Mouse (Mus musculus) lung, embryonic 15.5 days (tissue): Measurements from ENCODE around the gene Aox1. TPM values are rescaled to one million over a fixed set of nuclear protein-coding genes. Genes with fewer than 3 reads are reported as not detected.

Source experiments
- ATAC-seq: fragments of 200-750 bp; cut with Nextera tagmentation; 2 replicates; pipeline ENCODE4 v1.8.0; 2017; ENCODE audit warnings: moderate number of reproducible peaks, borderline replicate concordance; ENCODE audit not compliant: low FRiP score, low TSS enrichment; ENCODE audit errors: extremely low read depth
- H3K27ac ChIP-seq: fragments of 300-500 bp; sonication (generic); 2 replicates; pipeline ENCODE4 v1.5.1; 2015; ENCODE audit warnings: moderate library complexity, mild to moderate bottlenecking, inconsistent platforms
- H3K27me3 ChIP-seq: fragments of 300-500 bp; sonication (generic); 2 replicates; pipeline ENCODE4 v1.6.1; 2015; ENCODE audit warnings: inconsistent platforms
- H3K36me3 ChIP-seq: fragments of 300-500 bp; sonication (generic); 2 replicates; pipeline ENCODE4 v1.6.1; 2015; ENCODE audit warnings: inconsistent platforms
- H3K4me1 ChIP-seq: fragments of 300-500 bp; sonication (generic); 2 replicates; pipeline ENCODE4 v1.6.1; 2015; ENCODE audit warnings: inconsistent platforms
- H3K4me2 ChIP-seq: fragments of 300-500 bp; sonication (generic); 2 replicates; pipeline ENCODE4 v1.6.1; 2015; ENCODE audit warnings: inconsistent platforms, mild to moderate bottlenecking, moderate library complexity
- H3K4me3 ChIP-seq: fragments of 300-500 bp; sonication (generic); 2 replicates; pipeline ENCODE4 v1.5.1; 2015; ENCODE audit warnings: mild to moderate bottlenecking, inconsistent platforms
- H3K9ac ChIP-seq: fragments of 300-500 bp; sonication (generic); 2 replicates; pipeline ENCODE4 v1.6.1; 2015; ENCODE audit warnings: inconsistent platforms
- H3K9me3 ChIP-seq: fragments of 300-500 bp; sonication (generic); 2 replicates; pipeline ENCODE4 v1.6.1; 2016; ENCODE audit warnings: inconsistent platforms
- WGBS: fragments of 180-500 bp; shearing (Covaris S2); methylation state at CpG from one replicate; pipeline ENCODE4 v1.1.7; 2015; 5-methylcytosine and 5-hydroxymethylcytosine counted together
- polyA plus RNA-seq: library from polyadenylated mRNA; unstranded; fragments of >200 nt; fragmentation: Nextera tagmentation; extraction: Ambion mirVana; gene quantifications from 2 replicates; pipeline ENCODE4 v1.2.1, GENCODE M21; 2015

The Aox1 gene
- polyA plus RNA-seq, 1 experiment from 2014 or later = 0.77 TPM

GRCm38 (mm10) chr1:58112880-58113279, 83.1 kb downstream of the Aox1 start, which contains the start of gene Aox3:
Gene Aox3, plus strand, starts transcription at chr1:58113130.
- 13% methylated on average over 11 of the region's 11 CpGs for WGBS
- ATAC-seq = peak; percentile 64; the same call in 1 of the 2 replicates
- Histone ChIP-seq H3K27ac (no peak within 1 kb of the TSS), H3K36me3 (no peaks in the 10 kb centered on the region), H3K27me3 (no peaks in the 10 kb centered on the region), H3K9me3 (no peaks in the 10 kb centered on the region), H3K9ac (no peak within 1 kb of the TSS), H3K4me3 (no peak within 1 kb of the TSS), H3K4me2 (peak within 1 kb of the TSS; percentile 34; the same call in 1 of the 2 replicates), H3K4me1 (peaks cover 3% of the 10 kb centered on the region)

GRCm38 (mm10) chr1:58113441-58113840, 83.7 kb downstream of the Aox1 start:
- peaks cover 3% of the 10 kb centered on the region for H3K4me1 ChIP-seq
- no peak for ATAC-seq
- H3K4me3 ChIP-seq = no peak overlapping the region
- no peak overlapping the region for H3K9ac ChIP-seq
- no peak overlapping the region for H3K27ac ChIP-seq
- no peaks in the 10 kb centered on the region for H3K9me3 ChIP-seq
- H3K36me3 ChIP-seq = no peaks in the 10 kb centered on the region
- no peaks in the 10 kb centered on the region for H3K27me3 ChIP-seq
- H3K4me2 ChIP-seq = no peak overlapping the region

- no peaks in the 10 kb centered on the region for H3K27me3 ChIP-seq
- peaks cover 3% of the 10 kb centered on the region for H3K4me1 ChIP-seq
- H3K9ac ChIP-seq = no peak overlapping the region
- no peaks in the 10 kb centered on the region for H3K36me3 ChIP-seq
- 0 out of 2 replicates have a peak, but pooled peaks have one; percentile 39 for ATAC-seq
- no peaks in the 10 kb centered on the region for H3K9me3 ChIP-seq
- WGBS = 41% methylated on average over 6 of the region's 6 CpGs
- no peak overlapping the region for H3K4me2 ChIP-seq
- H3K27ac ChIP-seq = peak overlapping the region; percentile 19; the same call in 1 of the 2 replicates
- no peak overlapping the region for H3K4me3 ChIP-seq
Measured at GRCm38 (mm10) chr1:58114021-58114560, 84.4 kb downstream of the Aox1 start.

GRCm38 (mm10) chr1:58114666-58115375, 85.1 kb downstream of the Aox1 start:
- H3K4me2 ChIP-seq = no peak overlapping the region
- 56% methylated on average over 12 of the region's 12 CpGs for WGBS
- H3K4me1 ChIP-seq = peaks cover 3% of the 10 kb centered on the region
- no peak overlapping the region for H3K4me3 ChIP-seq
- no peaks in the 10 kb centered on the region for H3K9me3 ChIP-seq
- H3K36me3 ChIP-seq = no peaks in the 10 kb centered on the region
- no peak overlapping the region for H3K9ac ChIP-seq
- no peak overlapping the region for H3K27ac ChIP-seq
- H3K27me3 ChIP-seq = no peaks in the 10 kb centered on the region
- no peak for ATAC-seq

GRCm38 (mm10) chr1:58118231-58118630, 88.5 kb downstream of the Aox1 start:
- no peaks in the 10 kb centered on the region for H3K36me3 ChIP-seq
- WGBS = 85% methylated on average over 3 of the region's 3 CpGs

GRCm38 (mm10) chr1:58124901-58125300, 95.2 kb downstream of the Aox1 start:
- Histone ChIP-seq H3K4me2 (no peak overlapping the region), H3K27ac (no peak overlapping the region), H3K4me3 (no peak overlapping the region), H3K27me3 (no peaks in the 10 kb centered on the region), H3K36me3 (no peaks in the 10 kb centered on the region), H3K9ac (no peak overlapping the region), H3K4me1 (no peaks in the 10 kb centered on the region), H3K9me3 (no peaks in the 10 kb centered on the region)
- 75% methylated on average over 8 of the region's 8 CpGs for WGBS
- ATAC-seq = no peak

More at GRCm38 (mm10) chr1:58118231-58118630, 88.5 kb downstream of the Aox1 start:
- Histone ChIP-seq H3K9ac (no peak overlapping the region), H3K4me2 (no peak overlapping the region), H3K27ac (no peak overlapping the region), H3K4me3 (no peak overlapping the region), H3K4me1 (peaks cover 3% of the 10 kb centered on the region), H3K27me3 (no peaks in the 10 kb centered on the region), H3K9me3 (no peaks in the 10 kb centered on the region)
- ATAC-seq = no peak

GRCm38 (mm10) chr1:58137891-58138290, 108.2 kb downstream of the Aox1 start:
- no peaks in the 10 kb centered on the region for H3K9me3 ChIP-seq
- no peak overlapping the region for H3K9ac ChIP-seq
- no peaks in the 10 kb centered on the region for H3K27me3 ChIP-seq
- H3K4me2 ChIP-seq = no peak overlapping the region
- no peak overlapping the region for H3K27ac ChIP-seq
- H3K4me3 ChIP-seq = no peak overlapping the region
- no peaks in the 10 kb centered on the region for H3K36me3 ChIP-seq
- ATAC-seq = no peak
- H3K4me1 ChIP-seq = no peaks in the 10 kb centered on the region

- no peaks in the 10 kb centered on the region for H3K36me3 ChIP-seq
- H3K4me1 ChIP-seq = no peaks in the 10 kb centered on the region
- H3K27me3 ChIP-seq = no peaks in the 10 kb centered on the region
- WGBS = 86% methylated on average over 9 of the region's 9 CpGs
- no peak for ATAC-seq
- no peak overlapping the region for H3K27ac ChIP-seq
- H3K9me3 ChIP-seq = no peaks in the 10 kb centered on the region
- H3K4me2 ChIP-seq = no peak overlapping the region
- no peak overlapping the region for H3K4me3 ChIP-seq
- H3K9ac ChIP-seq = no peak overlapping the region
Measured at GRCm38 (mm10) chr1:58138986-58139385, 109.3 kb downstream of the Aox1 start.

- Histone ChIP-seq H3K27me3 (no peaks in the 10 kb centered on the region), H3K36me3 (no peaks in the 10 kb centered on the region), H3K4me1 (peaks cover 6% of the 10 kb centered on the region; the same call in 1 of the 2 replicates), H3K27ac (no peak overlapping the region), H3K9ac (no peak overlapping the region), H3K4me2 (no peak overlapping the region), H3K9me3 (no peaks in the 10 kb centered on the region), H3K4me3 (no peak overlapping the region)
- no peak for ATAC-seq
- 82% methylated on average over 5 of the region's 5 CpGs for WGBS
Measured at GRCm38 (mm10) chr1:58140607-58141006, 110.9 kb downstream of the Aox1 start.

- Histone ChIP-seq H3K9ac (no peak overlapping the region), H3K4me2 (no peak overlapping the region), H3K27me3 (no peaks in the 10 kb centered on the region; the same call in 1 of the 2 replicates), H3K4me3 (no peak overlapping the region), H3K4me1 (peaks cover 6% of the 10 kb centered on the region; the same call in 1 of the 2 replicates), H3K27ac (no peak overlapping the region), H3K36me3 (no peaks in the 10 kb centered on the region), H3K9me3 (no peaks in the 10 kb centered on the region)
- no peak for ATAC-seq
- 17% methylated on average over 10 of the region's 10 CpGs for WGBS
Measured at GRCm38 (mm10) chr1:58144384-58145069, 114.8 kb downstream of the Aox1 start.

GRCm38 (mm10) chr1:58146026-58146425, 116.3 kb downstream of the Aox1 start:
- no peak overlapping the region for H3K4me3 ChIP-seq
- H3K27ac ChIP-seq = no peak overlapping the region
- no peak overlapping the region for H3K4me2 ChIP-seq
- no peak for ATAC-seq
- no peaks in the 10 kb centered on the region for H3K9me3 ChIP-seq
- H3K27me3 ChIP-seq = no peaks in the 10 kb centered on the region; the same call in 1 of the 2 replicates
- WGBS = 78% methylated on average over 10 of the region's 10 CpGs
- no peak overlapping the region for H3K9ac ChIP-seq
- H3K36me3 ChIP-seq = no peaks in the 10 kb centered on the region
- H3K4me1 ChIP-seq = peaks cover 6% of the 10 kb centered on the region; the same call in 1 of the 2 replicates

- no peaks in the 10 kb centered on the region; the same call in 1 of the 2 replicates for H3K27me3 ChIP-seq
- H3K4me3 ChIP-seq = no peak overlapping the region
- 65% methylated on average over 6 of the region's 6 CpGs for WGBS
- no peak overlapping the region for H3K27ac ChIP-seq
- no peak overlapping the region for H3K9ac ChIP-seq
- H3K9me3 ChIP-seq = no peaks in the 10 kb centered on the region
- H3K4me2 ChIP-seq = no peak overlapping the region
- H3K36me3 ChIP-seq = no peaks in the 10 kb centered on the region
- peaks cover 6% of the 10 kb centered on the region; the same call in 1 of the 2 replicates for H3K4me1 ChIP-seq
- no peak for ATAC-seq
Measured at GRCm38 (mm10) chr1:58147776-58148175, 118.0 kb downstream of the Aox1 start.
